Comparison of ENCODE assay signal across 12 mouse cellular contexts in the genomic region with DNA sequence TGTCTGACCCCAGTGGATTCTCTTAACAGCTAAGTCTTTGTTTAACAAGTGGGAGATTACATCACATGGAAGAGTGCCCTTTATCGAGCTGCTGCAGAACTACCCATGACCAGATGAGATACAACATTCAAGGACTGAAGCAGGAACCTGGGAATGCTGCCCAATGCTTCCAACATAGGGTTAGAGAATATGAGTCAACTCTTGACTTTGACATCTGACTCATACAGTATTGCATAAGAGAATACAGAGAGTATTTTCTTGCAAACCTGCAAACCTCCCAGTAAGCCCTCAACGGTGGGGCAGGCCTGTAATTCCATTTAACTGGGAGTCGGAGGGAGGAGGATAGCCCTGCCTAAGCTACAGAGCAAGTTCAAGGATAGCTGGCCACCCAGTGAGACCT. TPM values are rescaled to one million over a fixed set of nuclear protein-coding genes. Genes with fewer than 3 reads are reported as not detected.
A peak's percentile ranks its signal among the peaks of the same experiment; 100 is the strongest.
DNase-seq lines count a peak whose midpoint lies in the region; ATAC-seq and TF ChIP-seq lines count a peak whose summit lies in the region.
"Had no signal": no experiment of that assay in that cellular context is flagged by ENCODE, and none has a peak within 500 bp of the region (broad histone marks: within the 10 kb centered on the region; RNA-seq: fewer than 3 reads in every experiment).

No protein-coding gene starts in this region.

- H3K4me2 ChIP-seq in midbrain, embryonic 16.5 days (ENCODE audit: low read length): no peak overlapping the region
- no peak overlapping the region for H3K4me2 ChIP-seq in forebrain, embryonic 11.5 days (ENCODE audit: low read depth, low read length, severe bottlenecking)
- H3K4me2 ChIP-seq: hindbrain, embryonic 15.5 days had no signal

- no peak overlapping the region for H3K4me3 ChIP-seq in lung, adult 2 months (replicated peaks; ENCODE audit: extremely low read depth, low read depth, low read length)
- H3K4me3 ChIP-seq in small intestine, adult 2 months (ENCODE audit: low read depth, low read length): no peak overlapping the region
- H3K4me3 ChIP-seq in midbrain, embryonic 16.5 days (ENCODE audit: low read depth, low read length): no peak overlapping the region
- H3K4me3 ChIP-seq in forebrain, embryonic 11.5 days (ENCODE audit: low read depth, low read length): no peak overlapping the region
- H3K4me3 ChIP-seq: erythroblast, embryonic 14.5 days; hindbrain, embryonic 15.5 days had no signal

- peak overlapping the region; percentile 83 for H3K27ac ChIP-seq in small intestine, adult 2 months (ENCODE audit: insufficient read depth, low read depth, low read length)
- H3K27ac ChIP-seq in midbrain, embryonic 16.5 days (ENCODE audit: low read length): no peak overlapping the region
- H3K27ac ChIP-seq in forebrain, embryonic 11.5 days (ENCODE audit: low read depth, low read length): no peak overlapping the region
- H3K27ac ChIP-seq: hindbrain, embryonic 15.5 days had no signal

- no peak for TF ChIP-seq POLR2A in lung, adult 2 months (IDR thresholded peaks at IDR 0.05; ENCODE audit: borderline replicate concordance, extremely low read depth, low read depth, low read length)
- no peak for TF ChIP-seq POLR2A in small intestine, adult 2 months (IDR thresholded peaks at IDR 0.05; ENCODE audit: low read depth, low read length)

- peak; percentile 27 to 59 for DNase-seq in lung, adult 18-20 months
- no peak for DNase-seq in lung, adult 2 months
- peak; percentile 85 to 93 for DNase-seq in adrenal gland, adult (ENCODE audit: inconsistent age in 2 of 2, low spot score in 1 of 2)
- peak; percentile 10 to 17 for DNase-seq in heart, postnatal 14 days
- DNase-seq in forebrain, embryonic 11.5 days (ENCODE audit: low spot score): no peak
- DNase-seq: cerebellum, postnatal 36 days; gastrocnemius, postnatal 25 days; retina, postnatal 1 day had no signal

- H3K9me3 ChIP-seq in midbrain, embryonic 16.5 days (replicated peaks; ENCODE audit: control insufficient read depth, low read length, poor library complexity, severe bottlenecking): no peaks in the 10 kb centered on the region
- no peaks in the 10 kb centered on the region for H3K9me3 ChIP-seq in forebrain, embryonic 11.5 days (ENCODE audit: control insufficient read depth, low read length)
- H3K9me3 ChIP-seq: hindbrain, embryonic 15.5 days had no signal

- no peaks in the 10 kb centered on the region for H3K4me1 ChIP-seq in lung, adult 2 months (ENCODE audit: control insufficient read depth, insufficient read depth, low read length)
- peaks cover 15% of the 10 kb centered on the region; the same call in 1 of the 2 replicates for H3K4me1 ChIP-seq in small intestine, adult 2 months (ENCODE audit: control insufficient read depth, insufficient read depth, insufficient read length, low read length)
- H3K4me1 ChIP-seq in midbrain, embryonic 16.5 days (ENCODE audit: control insufficient read depth, insufficient read depth, low read length): no peaks in the 10 kb centered on the region; the same call in 1 of the 2 replicates
- H3K4me1 ChIP-seq in forebrain, embryonic 11.5 days (replicated peaks; ENCODE audit: control insufficient read depth, insufficient read depth, low read length): no peaks in the 10 kb centered on the region
- H3K4me1 ChIP-seq: hindbrain, embryonic 15.5 days had no signal

- H3K27me3 ChIP-seq in small intestine, adult 2 months (ENCODE audit: control insufficient read depth, insufficient read depth, low read length): no peaks in the 10 kb centered on the region
- H3K27me3 ChIP-seq in midbrain, embryonic 16.5 days (ENCODE audit: control insufficient read depth, insufficient read depth, low read depth, low read length): no peaks in the 10 kb centered on the region; the same call in 1 of the 2 replicates
- H3K27me3 ChIP-seq in forebrain, embryonic 11.5 days (ENCODE audit: control insufficient read depth, insufficient read depth, low read length): no peaks in the 10 kb centered on the region

- WGBS in lung, adult 2 months: 48% methylated on average over 3 of the region's 3 CpGs
- WGBS in small intestine, adult 2 months: 24% methylated on average over 3 of the region's 3 CpGs
- WGBS in midbrain, embryonic 16.5 days: 79% methylated on average over 3 of the region's 3 CpGs
- WGBS in forebrain, embryonic 11.5 days: 80% methylated on average over 3 of the region's 3 CpGs

- no peak for TF ChIP-seq CTCF in lung, adult 2 months (IDR thresholded peaks at IDR 0.05; ENCODE audit: insufficient read depth, low read length)
- no peak for TF ChIP-seq CTCF in small intestine, adult 2 months (IDR thresholded peaks at IDR 0.05; ENCODE audit: extremely low read depth, insufficient read length, insufficient replicate concordance, low read depth, low read length)

- H3K9ac ChIP-seq in midbrain, embryonic 16.5 days (ENCODE audit: low read depth, low read length): no peak overlapping the region
- H3K9ac ChIP-seq in forebrain, embryonic 11.5 days (ENCODE audit: low read length): no peak overlapping the region
- H3K9ac ChIP-seq: hindbrain, embryonic 15.5 days had no signal

- H3K36me3 ChIP-seq in small intestine, adult 2 months (ENCODE audit: control insufficient read depth, insufficient read depth, low read length): peaks cover 25% of the 10 kb centered on the region
- H3K36me3 ChIP-seq in midbrain, embryonic 16.5 days (ENCODE audit: control insufficient read depth, insufficient read depth, low read length): no peaks in the 10 kb centered on the region
- no peaks in the 10 kb centered on the region for H3K36me3 ChIP-seq in forebrain, embryonic 11.5 days (ENCODE audit: control insufficient read depth, insufficient read depth, low read length)
- H3K36me3 ChIP-seq: hindbrain, embryonic 15.5 days had no signal

- no peak for ATAC-seq in midbrain, embryonic 16.5 days
- no peak for ATAC-seq in forebrain, embryonic 11.5 days (replicated peaks; ENCODE audit: low FRiP score)

- intact Hi-C loops in heart, postnatal 14 days (cut with DNase I): no loop called here

RNA-seq across cellular contexts. Expression of gene Gas2l3, which starts 15.0 kb away (rescaled TPM):
- polyA plus RNA-seq in lung, adult 2 months (2012; rRNA removed): 0.49 and 0.61 TPM in 2 replicates
- 1 to 10 TPM; 3.5 to 5.5 TPM for total RNA-seq in heart, postnatal 14 days (2021)
- polyA plus RNA-seq in small intestine, adult 2 months (2012; rRNA removed): 0.19 and 1.9 TPM in 2 replicates
- polyA plus RNA-seq in midbrain, embryonic 16.5 days (2015; fragmentation: Nextera tagmentation; extraction: Ambion mirVana): 2.2 and 4.4 TPM in 2 replicates
- 12.5 and 12.8 TPM in 2 replicates for polyA plus RNA-seq in forebrain, embryonic 11.5 days (2014; fragmentation: Nextera tagmentation; extraction: Ambion mirVana)

Comparison
In these comparisons a context has a peak if more than half of its experiments do, and no peak if none do; other contexts are left out.
1. DNase-seq: peak in lung, adult 18-20 months (2 of 2), adrenal gland, adult (2 of 2) and heart, postnatal 14 days (2 of 2); none in lung, adult 2 months (single experiment) and forebrain, embryonic 11.5 days (single experiment).